Mouse (Mus musculus) heart, adult 2 months (tissue): Measurements from ENCODE around the gene Cyp4f18.
"Not testable (repeated sequence)": the region's sequence is repeated elsewhere in the genome, so short reads cannot be mapped to it uniquely, and the experiment has no call there.

Experiments
- CTCF ChIP-seq: fragments of 200-600 bp; IDR thresholded peaks from 2 replicates; pipeline ENCODE4 v1.8.1; 2022; ENCODE audit warnings: antibody characterized with exemption, mild to moderate bottlenecking, moderate library complexity
- EP300 ChIP-seq: fragments of 200-500 bp; IDR thresholded peaks from 2 replicates; pipeline ENCODE4 v1.6.1; 2011; ENCODE audit warnings: low read depth, low read length, control low read depth; ENCODE audit not compliant: insufficient read depth
- POLR2A ChIP-seq: fragments of 200-500 bp; IDR thresholded peaks from 2 replicates; pipeline ENCODE4 v1.6.1; 2011; ENCODE audit warnings: mild to moderate bottlenecking, low read depth, low read length, control low read depth; ENCODE audit not compliant: insufficient read depth

- not testable (repeated sequence) for TF ChIP-seq CTCF, EP300, POLR2A
Measured at GRCm38 (mm10) chr8:72057643-72058042, 48.2 kb upstream of the Cyp4f18 start.
